Mouse (Mus musculus): ENCODE data around the gene Zxdb. TPM values are rescaled to one million over a fixed set of nuclear protein-coding genes. Genes with fewer than 3 reads are reported as not detected.
"Not testable (repeated sequence)": the region's sequence is repeated elsewhere in the genome, so short reads cannot be mapped to it uniquely, and the experiment has no call there.

The Zxdb gene
- 0.87 and 1.2 TPM in 2 replicates for polyA plus RNA-seq (2016; fragmentation: Nextera tagmentation; extraction: Ambion mirVana)

GRCm38 (mm10) chrX:94724192-94724971 lies at the start of gene Zxdb:
Zxdb (plus strand) TSS chrX:94724569.
- H3K9me3 ChIP-seq (replicated peaks); H3K4me1 ChIP-seq; DNase-seq (ENCODE audit: low spot score); H3K36me3 ChIP-seq; H3K27ac ChIP-seq; H3K27me3 ChIP-seq (ENCODE audit: low read depth, poor library complexity, severe bottlenecking): not testable (repeated sequence)
- H3K4me3 ChIP-seq = peak within 1 kb of the TSS; percentile 33; the same call in 1 of the 2 replicates
- WGBS = no CpG with 5 or more reads among the region's 60 CpGs

- peak; percentile 47 for DNase-seq (ENCODE audit: low spot score)
- H3K4me1 ChIP-seq = no peaks in the 10 kb centered on the region
- H3K27me3 ChIP-seq (ENCODE audit: low read depth, poor library complexity, severe bottlenecking) = peaks cover 23% of the 10 kb centered on the region
- H3K36me3 ChIP-seq = no peaks in the 10 kb centered on the region
- H3K9me3 ChIP-seq (replicated peaks) = no peaks in the 10 kb centered on the region
- 43% methylated on average over 4 of the region's 4 CpGs for WGBS
- H3K27ac ChIP-seq = no peak overlapping the region
- no peak overlapping the region for H3K4me3 ChIP-seq
Observed at GRCm38 (mm10) chrX:94674977-94675376, 49.4 kb upstream of the Zxdb start.

GRCm38 (mm10) chrX:94681581-94681980 lies 42.8 kb upstream of the Zxdb start:
- WGBS = no CpG with 5 or more reads among the region's 2 CpGs
- not testable (repeated sequence) for H3K4me1 ChIP-seq; H3K4me3 ChIP-seq; H3K9me3 ChIP-seq (replicated peaks); H3K27ac ChIP-seq; H3K27me3 ChIP-seq (ENCODE audit: low read depth, poor library complexity, severe bottlenecking); DNase-seq (ENCODE audit: low spot score); H3K36me3 ChIP-seq

GRCm38 (mm10) chrX:94689593-94689992 lies 34.8 kb upstream of the Zxdb start:
- H3K27me3 ChIP-seq (ENCODE audit: low read depth, poor library complexity, severe bottlenecking); H3K4me3 ChIP-seq; H3K4me1 ChIP-seq; H3K36me3 ChIP-seq; H3K27ac ChIP-seq; DNase-seq (ENCODE audit: low spot score); H3K9me3 ChIP-seq (replicated peaks): not testable (repeated sequence)
- 85% methylated on average over 5 of the region's 5 CpGs for WGBS

- not testable (repeated sequence) for DNase-seq (ENCODE audit: low spot score); H3K27me3 ChIP-seq (ENCODE audit: low read depth, poor library complexity, severe bottlenecking); H3K9me3 ChIP-seq (replicated peaks); H3K27ac ChIP-seq; H3K4me3 ChIP-seq; H3K36me3 ChIP-seq; H3K4me1 ChIP-seq
- WGBS = 92% methylated on average over 7 of the region's 7 CpGs
Observed at GRCm38 (mm10) chrX:94706676-94707075, 17.7 kb upstream of the Zxdb start.

- H3K4me1 ChIP-seq; DNase-seq (ENCODE audit: low spot score); H3K27me3 ChIP-seq (ENCODE audit: low read depth, poor library complexity, severe bottlenecking); H3K9me3 ChIP-seq (replicated peaks); H3K27ac ChIP-seq; H3K4me3 ChIP-seq; H3K36me3 ChIP-seq: not testable (repeated sequence)
- no CpG with 5 or more reads among the region's 3 CpGs for WGBS
Observed at GRCm38 (mm10) chrX:94709752-94710151, 14.6 kb upstream of the Zxdb start.

GRCm38 (mm10) chrX:94724972-94725569 lies 702 bp downstream of the Zxdb start:
- not testable (repeated sequence) for DNase-seq (ENCODE audit: low spot score); H3K36me3 ChIP-seq; H3K27me3 ChIP-seq (ENCODE audit: low read depth, poor library complexity, severe bottlenecking); H3K4me1 ChIP-seq; H3K9me3 ChIP-seq (replicated peaks); H3K27ac ChIP-seq
- H3K4me3 ChIP-seq = peak overlapping the region; percentile 33; the same call in 1 of the 2 replicates
- WGBS = 72% methylated on average over 32 of the region's 102 CpGs

- not testable (repeated sequence) for H3K4me3 ChIP-seq; DNase-seq (ENCODE audit: low spot score)
Observed at GRCm38 (mm10) chrX:94725627-94726083, 1.3 kb downstream of the Zxdb start.

GRCm38 (mm10) chrX:94731596-94731995 lies 7.2 kb downstream of the Zxdb start:
- H3K27me3 ChIP-seq (ENCODE audit: low read depth, poor library complexity, severe bottlenecking) = no peaks in the 10 kb centered on the region
- H3K36me3 ChIP-seq = no peaks in the 10 kb centered on the region; the same call in 1 of the 2 replicates
- no peak overlapping the region for H3K27ac ChIP-seq
- DNase-seq (ENCODE audit: low spot score) = no peak
- H3K4me1 ChIP-seq = no peaks in the 10 kb centered on the region
- H3K9me3 ChIP-seq (replicated peaks) = no peaks in the 10 kb centered on the region
- no peak overlapping the region for H3K4me3 ChIP-seq

More at GRCm38 (mm10) chrX:94725627-94726083, 1.3 kb downstream of the Zxdb start:
- H3K27ac ChIP-seq; H3K4me1 ChIP-seq; H3K27me3 ChIP-seq (ENCODE audit: low read depth, poor library complexity, severe bottlenecking); H3K36me3 ChIP-seq; H3K9me3 ChIP-seq (replicated peaks): not testable (repeated sequence)
- WGBS = no CpG with 5 or more reads among the region's 41 CpGs

GRCm38 (mm10) chrX:94753733-94754132 lies 29.4 kb downstream of the Zxdb start:
- 93% methylated on average over 5 of the region's 5 CpGs for WGBS
- Histone ChIP-seq H3K27me3 (ENCODE audit: low read depth, poor library complexity, severe bottlenecking) (peaks cover 19% of the 10 kb centered on the region), H3K36me3 (no peaks in the 10 kb centered on the region), H3K27ac (no peak overlapping the region), H3K4me3 (no peak overlapping the region), H3K4me1 (no peaks in the 10 kb centered on the region), H3K9me3 (replicated peaks) (no peaks in the 10 kb centered on the region)
- no peak for DNase-seq (ENCODE audit: low spot score)

GRCm38 (mm10) chrX:94759959-94760358 lies 35.6 kb downstream of the Zxdb start:
- H3K36me3 ChIP-seq = no peaks in the 10 kb centered on the region
- no peaks in the 10 kb centered on the region for H3K4me1 ChIP-seq
- H3K4me3 ChIP-seq = no peak overlapping the region
- WGBS = 50% methylated on average over 1 of the region's 1 CpGs
- no peaks in the 10 kb centered on the region for H3K9me3 ChIP-seq (replicated peaks)
- no peak for DNase-seq (ENCODE audit: low spot score)
- 0 out of 2 replicates have a peak, but pooled peaks cover 22% of the 10 kb centered on the region for H3K27me3 ChIP-seq (ENCODE audit: low read depth, poor library complexity, severe bottlenecking)
- H3K27ac ChIP-seq = no peak overlapping the region

GRCm38 (mm10) chrX:94773876-94774275 lies 49.5 kb downstream of the Zxdb start:
- 97% methylated on average over 34 of the region's 34 CpGs for WGBS

More at GRCm38 (mm10) chrX:94773876-94774275, 49.5 kb downstream of the Zxdb start:
- DNase-seq (ENCODE audit: low spot score) = no peak
- H3K27ac ChIP-seq = no peak overlapping the region
- no peaks in the 10 kb centered on the region for H3K36me3 ChIP-seq
- no peaks in the 10 kb centered on the region for H3K9me3 ChIP-seq (replicated peaks)
- no peaks in the 10 kb centered on the region for H3K4me1 ChIP-seq
- H3K4me3 ChIP-seq = no peak overlapping the region
- H3K27me3 ChIP-seq (ENCODE audit: low read depth, poor library complexity, severe bottlenecking) = no peaks in the 10 kb centered on the region
